Mouse (Mus musculus) mammary gland, adult 2 months (tissue): ENCODE data around the gene Akap9. TPM values are rescaled to one million over a fixed set of nuclear protein-coding genes. Genes with fewer than 3 reads are reported as not detected.

Experiments used
- polyA plus RNA-seq: library from polyadenylated mRNA; depleted of rRNA; stranded (reverse); fragments of >200 nt; gene quantifications from 2 replicates; pipeline ENCODE4 v1.2.3, GENCODE M21; 2012; ENCODE audit warnings: low replicate concordance; rRNA removed

The Akap9 gene
- polyA plus RNA-seq = 9.1 and 10.6 TPM in 2 replicates

GRCm38 (mm10) chr5:3927801-3928689 lies at the start of gene Akap9:
Gene Akap9 (plus strand): TSS chr5:3928054.

DNA sequence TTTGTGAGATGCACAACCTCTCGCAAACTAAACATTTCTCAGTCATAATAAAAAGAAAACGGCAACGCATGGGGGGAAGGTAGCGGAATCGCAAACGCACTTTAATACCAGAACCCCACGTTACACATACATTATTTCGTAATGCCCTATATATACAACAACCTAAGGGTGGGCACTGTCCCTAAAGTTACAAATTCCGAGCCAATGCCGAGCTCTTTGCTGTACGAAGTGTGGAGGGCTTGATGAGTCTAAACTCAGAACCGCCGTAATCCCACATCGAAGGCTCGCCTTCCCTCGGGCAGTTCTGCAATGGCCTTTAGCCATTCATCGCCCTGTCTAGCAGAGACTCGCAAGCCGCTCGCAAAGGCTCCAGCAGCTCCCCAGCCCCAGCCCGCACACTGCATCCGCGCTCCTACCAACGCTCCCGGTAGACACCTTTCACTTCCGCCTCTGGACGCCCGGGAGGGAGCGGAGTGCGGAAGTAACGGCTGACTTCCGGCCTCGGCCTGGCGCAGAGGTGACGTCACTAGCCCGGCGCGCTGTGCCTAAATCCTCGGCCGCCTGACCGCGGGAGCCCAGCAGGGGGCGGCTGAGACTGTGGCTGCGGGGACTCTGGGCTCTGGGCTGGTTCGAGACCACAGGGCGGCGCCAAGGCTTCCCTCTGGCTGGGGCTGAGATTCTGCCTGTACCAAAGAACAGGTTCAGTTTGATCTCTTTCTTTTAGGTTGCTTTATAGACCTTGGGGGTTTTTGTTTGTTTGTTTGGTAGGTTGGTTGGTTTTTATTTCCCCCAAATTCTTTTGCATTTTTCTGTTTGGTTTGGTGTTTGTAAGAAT lies 34.2 kb upstream of the Akap9 start, which contains the start of gene Mterf1a:
Mterf1a (minus strand) TSS at position 475 of the 835 bp plus-strand sequence.

GRCm38 (mm10) chr5:4104341-4105040 lies 176.6 kb downstream of the Akap9 start, which contains the start of gene Cyp51:
Gene Cyp51 (minus strand): TSS chr5:4104746.

Other genes starting within 250 kb of the Akap9 start
- gene Ankib1, start 125.1 kb upstream of the Akap9 start, polyA plus RNA-seq = 5.9 and 9.3 TPM in 2 replicates
- 4.6 and 12.5 TPM in 2 replicates for gene Krit1, start 124.9 kb upstream of the Akap9 start, polyA plus RNA-seq
- gene Lrrd1, start 82.9 kb upstream of the Akap9 start, polyA plus RNA-seq = 0.05 and 0.06 TPM in 2 replicates
- gene Mterf1a, start 34.1 kb upstream of the Akap9 start, polyA plus RNA-seq = 1.0 and 1.4 TPM in 2 replicates
- 26.4 and 52.1 TPM in 2 replicates for gene Cyp51, start 176.7 kb downstream of the Akap9 start, polyA plus RNA-seq